Mouse (Mus musculus) ES-E14 (cell line): ENCODE measurements around the gene Agap1. TPM values are rescaled to one million over a fixed set of nuclear protein-coding genes. Genes with fewer than 3 reads are reported as not detected.

ENCODE experiments used
- DNase-seq: peaks from one replicate; pipeline ENCODE4 v3.0.0-alpha.2; 2013; ENCODE audit warnings: low read depth, low spot score
- H3K27ac ChIP-seq: 2 replicates; pipeline ENCODE4 v1.5.1; 2012; ENCODE audit warnings: low read depth, mild to moderate bottlenecking, low read length, moderate library complexity, mixed read lengths; ENCODE audit not compliant: poor library complexity, insufficient read depth, severe bottlenecking
- H3K36me3 ChIP-seq: 2 replicates; pipeline ENCODE4 v1.6.1; 2012; ENCODE audit warnings: mild to moderate bottlenecking, low read length, moderate library complexity, mixed read lengths; ENCODE audit not compliant: control insufficient read depth, poor library complexity, insufficient read depth, severe bottlenecking
- H3K4me1 ChIP-seq, 2 experiments: fragments of 150-350 bp in 1 of 2; sonication (generic) in 1 of 2; 2 replicates each; pipeline ENCODE4 v1.6.1; 2012; ENCODE audit warnings: low read length in 2 of 2, mild to moderate bottlenecking in 1 of 2, mixed read lengths in 1 of 2; ENCODE audit not compliant: control insufficient read depth in 2 of 2, insufficient read depth in 2 of 2, poor library complexity in 1 of 2
- H3K4me3 ChIP-seq, 2 experiments: fragments of 150-350 bp in 1 of 2; sonication (generic) in 1 of 2; 2 replicates each; pipeline ENCODE4 v1.5.1; 2012; ENCODE audit warnings: low read length in 2 of 2, low read depth in 1 of 2, mild to moderate bottlenecking in 1 of 2, mixed read lengths in 1 of 2; ENCODE audit not compliant: insufficient read depth in 1 of 2, poor library complexity in 1 of 2, severe bottlenecking in 1 of 2
- H3K9ac ChIP-seq: 2 replicates; pipeline ENCODE4 v1.6.1; 2012; ENCODE audit warnings: low read depth, mild to moderate bottlenecking, low read length, mixed read lengths; ENCODE audit not compliant: poor library complexity, insufficient read depth, severe bottlenecking
- H3K9me3 ChIP-seq: fragments of 150-350 bp; sonication (generic); 2 replicates; pipeline ENCODE4 v1.6.1; 2012; ENCODE audit warnings: low read depth, mild to moderate bottlenecking, low read length; ENCODE audit not compliant: control insufficient read depth, insufficient read depth
- CHD2 ChIP-seq: IDR thresholded peaks from 2 replicates; pipeline ENCODE4 v1.6.1; 2014; ENCODE audit warnings: mild to moderate bottlenecking, low read depth, low read length, inconsistent platforms
- HCFC1 ChIP-seq: IDR thresholded peaks from 2 replicates; pipeline ENCODE4 v1.6.1; 2012; ENCODE audit warnings: low read length, inconsistent platforms, borderline replicate concordance; ENCODE audit not compliant: insufficient read depth
- MAFK ChIP-seq: IDR thresholded peaks from 2 replicates; pipeline ENCODE4 v1.6.1; 2014; ENCODE audit warnings: mild to moderate bottlenecking, low read depth, low read length, inconsistent platforms; ENCODE audit not compliant: insufficient read depth
- ZC3H11A ChIP-seq: IDR thresholded peaks from 2 replicates; pipeline ENCODE4 v1.6.1; 2012; ENCODE audit warnings: low read depth, mild to moderate bottlenecking, inconsistent platforms, low read length, borderline replicate concordance
- ZNF384 ChIP-seq: IDR thresholded peaks from 2 replicates; pipeline ENCODE4 v1.6.1; 2012; ENCODE audit warnings: low read depth, low read length, inconsistent platforms
- in situ Hi-C, 2 experiments: fragments of 600-800 bp; cut with MboI; formaldehyde crosslinking; loops; one replicate each; pipeline ENCODE4 v1.15.1; 2025; ENCODE audit warnings: low sequenced_read_pairs in 2 of 2, inconsistent platforms in 1 of 2; ENCODE audit not compliant: unreplicated experiment in 2 of 2
- total RNA-seq: library from RNA; depleted of rRNA; stranded (reverse); fragments of 300-350 nt; gene quantifications from 2 replicates; pipeline ENCODE4 v1.2.3, GENCODE M21; 2012

The Agap1 gene
- total RNA-seq, 1 experiment: 19.8 TPM

DNA sequence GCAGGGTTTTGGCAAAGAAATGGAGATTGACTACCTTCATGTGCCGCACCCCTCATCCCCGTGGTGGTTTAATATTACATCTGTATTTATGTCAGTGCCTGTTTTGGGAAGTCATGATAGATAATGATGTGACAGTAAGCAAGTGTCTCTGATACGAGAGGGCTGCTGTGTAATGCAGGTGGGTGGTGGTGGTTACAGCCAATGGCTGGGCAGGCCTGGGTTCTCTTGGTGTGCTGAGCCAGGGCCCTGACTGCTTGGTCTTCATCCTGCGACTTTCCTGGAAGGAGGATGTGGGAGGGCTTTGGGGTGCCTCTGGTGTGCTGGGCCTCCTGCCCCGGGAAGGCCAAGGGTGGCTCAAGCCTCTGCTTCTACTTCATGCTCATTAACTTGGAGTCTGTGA, 28.2 kb downstream of the Agap1 start:
- in situ Hi-C loops: no loop called here
- H3K27ac ChIP-seq: no peak overlapping the region
- no peak for DNase-seq
- H3K4me3 ChIP-seq: no peak overlapping the region
- H3K9me3 ChIP-seq: no peaks in the 10 kb centered on the region
- no peaks in the 10 kb centered on the region for H3K36me3 ChIP-seq
- peaks cover 2 to 18% of the 10 kb centered on the region in 2 experiments; a peak in 3 of 4 replicates for H3K4me1 ChIP-seq
- TF ChIP-seq ZC3H11A (no peak), MAFK (no peak), ZNF384 (no peak), HCFC1 (no peak), CHD2 (no peak)
- no peak overlapping the region for H3K9ac ChIP-seq

DNA sequence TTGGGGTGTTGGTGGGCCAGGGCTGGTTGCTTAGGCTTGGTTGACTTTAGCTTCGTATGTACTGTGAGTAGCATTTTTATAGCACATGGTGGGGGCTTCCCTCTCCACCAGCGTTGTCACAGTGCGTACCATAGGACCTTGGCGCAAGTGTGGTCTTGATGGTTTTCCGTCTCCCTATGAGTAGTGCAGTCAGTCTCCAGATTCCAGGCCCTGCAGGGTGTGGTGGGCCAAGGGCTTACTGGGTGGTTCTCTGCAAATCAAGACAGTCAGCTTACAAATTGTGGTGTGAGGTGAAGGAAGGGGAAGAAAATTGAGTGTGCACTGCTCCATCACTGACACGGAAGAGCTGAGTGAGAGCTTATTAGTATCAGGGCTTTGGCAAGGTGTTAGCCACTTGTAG, 32.3 kb downstream of the Agap1 start:
- H3K36me3 ChIP-seq: no peaks in the 10 kb centered on the region
- H3K4me3 ChIP-seq: no peak overlapping the region
- no peak for DNase-seq
- TF ChIP-seq MAFK (no peak), CHD2 (no peak), ZC3H11A (no peak), ZNF384 (no peak), HCFC1 (no peak)
- in situ Hi-C loops: no loop called here
- H3K9ac ChIP-seq: no peak overlapping the region
- H3K9me3 ChIP-seq: no peaks in the 10 kb centered on the region
- H3K27ac ChIP-seq: no peak overlapping the region
- H3K4me1 ChIP-seq: peaks cover 4 to 21% of the 10 kb centered on the region in 2 experiments; a peak in 2 of 4 replicates

DNA sequence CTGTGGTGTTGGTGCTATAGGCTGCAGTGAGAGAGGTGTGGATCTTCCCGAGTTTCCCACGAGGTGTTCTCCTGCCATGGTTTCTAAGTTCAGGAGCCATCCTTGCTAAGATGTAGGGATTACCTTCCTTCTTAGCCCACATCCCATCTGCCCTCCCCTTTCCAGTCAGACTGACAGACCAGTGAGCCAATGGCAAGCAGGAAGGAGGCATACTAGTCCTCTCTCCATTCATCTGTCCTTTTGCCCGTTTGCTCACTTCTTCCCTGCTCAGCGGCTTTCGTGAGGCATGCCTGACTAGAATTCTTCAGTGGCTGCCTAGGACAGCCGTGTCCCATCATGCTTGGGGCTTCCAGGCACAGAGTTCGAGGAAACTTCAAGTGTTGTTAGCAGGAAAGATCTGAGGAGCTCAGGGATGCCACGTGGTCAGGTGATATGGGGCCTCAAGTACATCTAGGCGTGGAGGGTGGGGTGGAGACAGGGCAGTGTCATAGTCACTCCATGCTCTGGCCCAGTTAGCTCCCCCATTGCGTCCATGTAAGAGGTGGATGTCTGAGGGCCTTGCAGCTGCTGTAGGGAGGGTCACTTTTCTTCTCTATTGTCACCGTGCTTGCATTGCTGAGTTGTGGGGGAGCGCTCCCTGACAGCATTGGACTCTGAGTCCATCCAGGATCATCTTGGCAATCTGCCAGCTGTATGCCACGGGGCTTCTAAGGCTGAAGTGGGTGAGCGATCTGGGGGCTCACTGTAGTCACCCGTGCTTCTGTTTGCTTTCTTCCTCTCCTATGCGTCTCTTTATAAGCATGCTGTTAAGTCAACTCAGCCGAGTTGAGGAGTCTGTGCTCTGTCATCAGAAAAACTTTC, 34.7 kb downstream of the Agap1 start:
- H3K36me3 ChIP-seq: no peaks in the 10 kb centered on the region; the same call in 1 of the 2 replicates
- no peak for DNase-seq
- TF ChIP-seq MAFK (no peak), ZNF384 (no peak), CHD2 (no peak), HCFC1 (no peak), ZC3H11A (no peak)
- H3K4me3 ChIP-seq: no peak overlapping the region
- no peak overlapping the region for H3K27ac ChIP-seq
- in situ Hi-C loops: no loop called here
- no peak overlapping the region for H3K9ac ChIP-seq
- H3K4me1 ChIP-seq: peaks cover 4 to 36% of the 10 kb centered on the region in 2 experiments; a peak in 2 of 4 replicates
- H3K9me3 ChIP-seq: no peaks in the 10 kb centered on the region

DNA sequence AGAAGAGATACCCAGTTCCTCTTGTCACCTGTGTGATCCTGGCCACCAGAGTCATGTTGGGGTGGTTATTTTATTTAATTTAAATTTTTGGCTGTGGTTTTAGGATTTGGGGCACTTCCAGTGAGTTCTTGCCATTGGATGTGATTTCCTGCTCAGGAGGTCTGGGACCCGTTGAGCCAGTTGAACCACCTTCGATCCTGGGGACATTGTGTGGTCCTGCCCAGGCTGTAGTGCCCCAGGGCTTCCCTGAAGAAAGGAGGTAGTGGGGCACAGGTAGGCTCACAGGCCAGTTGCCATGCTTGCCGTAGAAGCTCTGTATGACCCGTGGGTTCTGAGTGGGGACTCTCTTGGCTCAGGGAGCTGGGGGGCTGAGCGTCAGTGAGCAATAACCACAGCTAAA, 38.6 kb downstream of the Agap1 start:
- H3K4me1 ChIP-seq: peaks cover 2 to 29% of the 10 kb centered on the region in 2 experiments; a peak in 2 of 4 replicates
- DNase-seq: no peak
- TF ChIP-seq ZNF384 (no peak), CHD2 (no peak), ZC3H11A (no peak), HCFC1 (no peak), MAFK (no peak)
- no peak overlapping the region for H3K27ac ChIP-seq
- in situ Hi-C loops: no loop called here
- H3K9ac ChIP-seq: no peak overlapping the region
- H3K36me3 ChIP-seq: no peaks in the 10 kb centered on the region; the same call in 1 of the 2 replicates
- no peak overlapping the region for H3K4me3 ChIP-seq
- no peaks in the 10 kb centered on the region for H3K9me3 ChIP-seq

DNA sequence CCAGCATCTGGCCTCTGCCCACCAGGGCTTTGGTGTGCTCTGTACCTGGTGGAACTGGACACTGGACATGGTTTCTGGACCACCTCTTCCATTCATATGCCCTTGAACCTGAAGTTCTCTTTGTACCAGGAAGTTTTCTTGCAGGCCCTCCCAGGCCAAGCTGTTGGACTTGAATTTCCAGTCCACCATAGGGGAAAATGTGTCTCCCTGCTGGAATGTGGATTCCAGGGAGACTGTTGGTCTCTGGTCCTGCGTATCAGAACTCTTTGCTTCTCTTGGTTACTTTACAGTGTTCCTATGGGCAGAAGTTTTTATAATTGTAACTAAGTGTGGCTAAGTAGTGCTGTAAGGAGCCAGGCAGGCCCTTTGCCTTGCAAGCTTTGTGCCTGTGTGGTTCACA, 40.2 kb downstream of the Agap1 start:
- no peak for DNase-seq
- Histone ChIP-seq H3K4me3 (no peak overlapping the region), H3K4me1 (peaks cover 0 to 29% of the 10 kb centered on the region in 2 experiments; a peak in 2 of 4 replicates), H3K9me3 (no peaks in the 10 kb centered on the region), H3K9ac (no peak overlapping the region), H3K27ac (no peak overlapping the region), H3K36me3 (no peaks in the 10 kb centered on the region; the same call in 1 of the 2 replicates)
- in situ Hi-C loops: no loop called here
- TF ChIP-seq HCFC1 (no peak), MAFK (no peak), ZC3H11A (no peak), ZNF384 (no peak), CHD2 (no peak)
